Mouse (Mus musculus): ENCODE results near the gene Ifitm6. TPM values are rescaled to one million over a fixed set of nuclear protein-coding genes. Genes with fewer than 3 reads are reported as not detected.

The Ifitm6 gene
- polyA plus RNA-seq, 1 experiment from 2014 or later, result not detected

GRCm38 (mm10) chr7:141048226-141049218, 30.8 kb upstream of the Ifitm6 start:
- H3K27ac ChIP-seq (ENCODE audit: low read depth, low read length), result no peak overlapping the region

GRCm38 (mm10) chr7:141047581-141048225, 30.0 kb upstream of the Ifitm6 start:
- ATAC-seq (ENCODE audit: low FRiP score), result peak; percentile 81
- Histone ChIP-seq H3K36me3 (ENCODE audit: control insufficient read depth, insufficient read depth, low read length) (no peaks in the 10 kb centered on the region), H3K4me1 (ENCODE audit: control insufficient read depth, insufficient read depth, low read length) (peaks cover 4% of the 10 kb centered on the region; the same call in 1 of the 2 replicates), H3K9me3 (ENCODE audit: control insufficient read depth, low read length) (no peaks in the 10 kb centered on the region), H3K9ac (ENCODE audit: low read length) (peak overlapping the region; percentile 48), H3K27ac (ENCODE audit: low read depth, low read length) (no peak overlapping the region), H3K4me2 (peak overlapping the region; percentile 76), H3K4me3 (ENCODE audit: low read depth, low read length) (peak overlapping the region; percentile 29), H3K27me3 (ENCODE audit: control insufficient read depth, insufficient read depth, low read length) (no peaks in the 10 kb centered on the region)
- WGBS, result 4% methylated on average over 15 of the region's 19 CpGs
- DNase-seq (ENCODE audit: low spot score, missing footprints), result peak; percentile 95

More at GRCm38 (mm10) chr7:141048226-141049218, 30.8 kb upstream of the Ifitm6 start:
- H3K4me3 ChIP-seq (ENCODE audit: low read depth, low read length), result peak overlapping the region; percentile 29
- peak overlapping the region; percentile 76 for H3K4me2 ChIP-seq
- H3K9ac ChIP-seq (ENCODE audit: low read length), result peak overlapping the region; percentile 48
- 11% methylated on average over 21 of the region's 21 CpGs for WGBS
- H3K27me3 ChIP-seq (ENCODE audit: control insufficient read depth, insufficient read depth, low read length), result no peaks in the 10 kb centered on the region
- peak; percentile 88 for ATAC-seq (ENCODE audit: low FRiP score)
- DNase-seq (ENCODE audit: low spot score, missing footprints), result peak; percentile 99
- H3K36me3 ChIP-seq (ENCODE audit: control insufficient read depth, insufficient read depth, low read length), result no peaks in the 10 kb centered on the region
- no peaks in the 10 kb centered on the region for H3K9me3 ChIP-seq (ENCODE audit: control insufficient read depth, low read length)
- peaks cover 4% of the 10 kb centered on the region; the same call in 1 of the 2 replicates for H3K4me1 ChIP-seq (ENCODE audit: control insufficient read depth, insufficient read depth, low read length)

DNA sequence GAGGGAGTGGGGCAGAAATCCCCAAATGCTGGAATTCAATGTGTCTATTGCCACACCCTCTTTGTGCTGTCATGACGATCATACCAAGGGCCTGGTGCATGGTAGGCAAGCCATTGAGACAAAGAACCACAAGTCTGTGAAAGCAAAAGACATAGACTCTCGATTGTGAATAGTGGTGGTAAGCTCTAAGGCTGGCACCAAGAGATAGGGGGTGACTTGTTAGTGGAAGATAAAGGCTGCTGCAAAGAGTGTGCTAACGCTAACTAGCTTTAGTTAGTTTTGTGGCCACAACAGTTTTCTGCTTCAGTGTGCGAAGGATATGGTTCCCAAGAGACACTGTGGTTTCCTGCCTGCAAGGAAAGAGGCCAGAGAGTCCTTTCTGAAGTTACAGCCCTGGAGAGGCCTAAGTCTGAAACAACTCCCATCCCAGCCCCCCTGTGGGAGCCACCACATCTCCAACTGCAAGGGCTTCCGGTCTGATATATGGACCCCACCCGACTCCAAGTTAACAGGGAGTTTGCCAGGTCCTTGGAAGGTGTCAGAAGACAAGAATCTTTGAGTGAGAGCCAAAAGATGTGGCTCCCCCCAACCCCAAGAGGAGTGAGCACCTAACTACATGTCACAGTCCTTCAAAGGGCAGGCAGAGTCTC, 29.3 kb upstream of the Ifitm6 start:
- no peaks in the 10 kb centered on the region for H3K9me3 ChIP-seq (ENCODE audit: control insufficient read depth, low read length)
- peaks cover 4% of the 10 kb centered on the region; the same call in 1 of the 2 replicates for H3K4me1 ChIP-seq (ENCODE audit: control insufficient read depth, insufficient read depth, low read length)
- DNase-seq (ENCODE audit: low spot score, missing footprints) (no peak), ATAC-seq (ENCODE audit: low FRiP score) (no peak)
- H3K9ac ChIP-seq (ENCODE audit: low read length), result no peak overlapping the region
- H3K4me2 ChIP-seq, result no peak overlapping the region
- H3K36me3 ChIP-seq (ENCODE audit: control insufficient read depth, insufficient read depth, low read length), result no peaks in the 10 kb centered on the region
- H3K27me3 ChIP-seq (ENCODE audit: control insufficient read depth, insufficient read depth, low read length), result no peaks in the 10 kb centered on the region
- H3K27ac ChIP-seq (ENCODE audit: low read depth, low read length), result no peak overlapping the region
- whole genome bisulfite sequencing, result 77% methylated on average over 6 of the region's 6 CpGs
- no peak overlapping the region for H3K4me3 ChIP-seq (ENCODE audit: low read depth, low read length)

DNA sequence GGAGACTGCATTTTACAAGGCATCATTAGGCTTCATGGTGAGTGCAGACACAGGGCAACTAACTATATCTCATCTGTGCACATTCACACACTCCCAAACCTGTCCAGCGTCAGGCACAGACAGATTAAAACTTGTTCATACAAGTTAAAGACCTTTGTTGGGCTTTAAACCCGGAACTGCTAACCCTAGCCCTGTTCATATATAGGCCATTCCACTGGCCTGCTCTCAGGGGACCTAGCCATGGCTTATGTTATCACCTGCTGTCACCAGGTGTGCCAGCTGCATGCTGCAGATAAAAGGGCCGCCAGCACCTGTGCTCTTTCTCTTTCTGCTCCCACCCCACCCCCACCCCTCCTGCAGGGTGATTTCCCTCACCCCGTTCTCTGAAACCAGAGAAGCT, 24.8 kb upstream of the Ifitm6 start:
- no peak overlapping the region for H3K9ac ChIP-seq (ENCODE audit: low read length)
- 62% methylated on average over 4 of the region's 4 CpGs for whole genome bisulfite sequencing
- H3K4me2 ChIP-seq, result no peak overlapping the region
- DNase-seq (ENCODE audit: low spot score, missing footprints) (no peak), ATAC-seq (ENCODE audit: low FRiP score) (no peak)
- no peak overlapping the region for H3K4me3 ChIP-seq (ENCODE audit: low read depth, low read length)
- H3K36me3 ChIP-seq (ENCODE audit: control insufficient read depth, insufficient read depth, low read length), result no peaks in the 10 kb centered on the region
- H3K27ac ChIP-seq (ENCODE audit: low read depth, low read length), result no peak overlapping the region
- H3K9me3 ChIP-seq (ENCODE audit: control insufficient read depth, low read length), result no peaks in the 10 kb centered on the region
- no peaks in the 10 kb centered on the region for H3K4me1 ChIP-seq (ENCODE audit: control insufficient read depth, insufficient read depth, low read length)
- no peaks in the 10 kb centered on the region for H3K27me3 ChIP-seq (ENCODE audit: control insufficient read depth, insufficient read depth, low read length)

GRCm38 (mm10) chr7:141041661-141042060, 23.9 kb upstream of the Ifitm6 start:
- WGBS, result 46% methylated on average over 5 of the region's 5 CpGs
- Histone ChIP-seq H3K4me2 (no peak overlapping the region), H3K27ac (ENCODE audit: low read depth, low read length) (no peak overlapping the region), H3K9me3 (ENCODE audit: control insufficient read depth, low read length) (no peaks in the 10 kb centered on the region), H3K9ac (ENCODE audit: low read length) (no peak overlapping the region), H3K4me1 (ENCODE audit: control insufficient read depth, insufficient read depth, low read length) (no peaks in the 10 kb centered on the region), H3K36me3 (ENCODE audit: control insufficient read depth, insufficient read depth, low read length) (no peaks in the 10 kb centered on the region), H3K27me3 (ENCODE audit: control insufficient read depth, insufficient read depth, low read length) (no peaks in the 10 kb centered on the region), H3K4me3 (ENCODE audit: low read depth, low read length) (no peak overlapping the region)
- DNase-seq (ENCODE audit: low spot score, missing footprints), result no peak
- no peak for ATAC-seq (ENCODE audit: low FRiP score)

DNA sequence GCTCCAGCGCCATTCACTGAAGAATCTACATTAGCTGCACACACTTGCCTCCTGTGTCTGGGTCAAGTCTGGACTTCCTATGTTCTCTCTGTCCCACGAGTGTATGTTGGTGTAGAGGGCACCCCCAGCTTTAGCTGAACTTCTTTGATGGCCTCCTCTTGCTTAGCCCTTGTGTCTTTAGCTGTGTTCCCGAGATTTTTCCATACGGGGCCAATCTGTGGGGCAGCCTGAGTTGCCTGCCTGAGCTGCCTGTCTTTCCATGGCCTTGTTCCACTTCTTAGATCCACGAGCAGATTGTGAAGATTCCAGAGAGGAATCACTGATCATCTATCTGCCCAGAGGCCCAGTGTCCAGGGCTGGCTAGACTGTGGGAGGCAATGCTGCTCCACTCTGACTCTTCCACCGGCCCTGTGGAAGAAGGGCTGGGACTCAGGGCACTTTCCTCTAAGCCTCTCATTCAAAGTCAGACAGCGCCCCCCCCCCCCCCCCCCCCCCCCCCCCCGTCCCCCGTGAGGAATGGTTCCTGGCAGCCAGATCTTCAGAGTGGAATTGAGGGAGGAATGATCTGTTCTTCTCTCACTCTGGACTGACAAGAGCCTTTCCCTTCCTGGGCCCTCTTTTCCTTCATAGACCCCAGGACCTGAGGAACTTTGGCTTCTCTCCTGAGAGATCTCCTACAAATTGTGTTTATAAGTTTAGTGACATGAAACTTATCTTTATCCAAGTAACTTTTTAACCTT, 23.3 kb upstream of the Ifitm6 start:
- no peak overlapping the region; the same call in 1 of the 2 replicates for H3K27ac ChIP-seq (ENCODE audit: low read depth, low read length)
- H3K4me3 ChIP-seq (ENCODE audit: low read depth, low read length), result no peak overlapping the region
- H3K36me3 ChIP-seq (ENCODE audit: control insufficient read depth, insufficient read depth, low read length), result no peaks in the 10 kb centered on the region
- no peaks in the 10 kb centered on the region for H3K4me1 ChIP-seq (ENCODE audit: control insufficient read depth, insufficient read depth, low read length)
- WGBS, result 45% methylated on average over 6 of the region's 9 CpGs
- H3K9me3 ChIP-seq (ENCODE audit: control insufficient read depth, low read length), result no peaks in the 10 kb centered on the region
- H3K4me2 ChIP-seq, result no peak overlapping the region
- DNase-seq (ENCODE audit: low spot score, missing footprints), result peak; percentile 90
- H3K27me3 ChIP-seq (ENCODE audit: control insufficient read depth, insufficient read depth, low read length), result no peaks in the 10 kb centered on the region
- no peak overlapping the region for H3K9ac ChIP-seq (ENCODE audit: low read length)
- ATAC-seq (ENCODE audit: low FRiP score), result peak; percentile 42; the same call in 1 of the 2 replicates

GRCm38 (mm10) chr7:141039386-141040107, 21.8 kb upstream of the Ifitm6 start:
- Histone ChIP-seq H3K4me3 (ENCODE audit: low read depth, low read length) (no peak overlapping the region), H3K9ac (ENCODE audit: low read length) (no peak overlapping the region), H3K9me3 (ENCODE audit: control insufficient read depth, low read length) (no peaks in the 10 kb centered on the region), H3K36me3 (ENCODE audit: control insufficient read depth, insufficient read depth, low read length) (no peaks in the 10 kb centered on the region), H3K27me3 (ENCODE audit: control insufficient read depth, insufficient read depth, low read length) (no peaks in the 10 kb centered on the region), H3K4me2 (no peak overlapping the region), H3K4me1 (ENCODE audit: control insufficient read depth, insufficient read depth, low read length) (no peaks in the 10 kb centered on the region), H3K27ac (ENCODE audit: low read depth, low read length) (no peak overlapping the region)
- no peak for ATAC-seq (ENCODE audit: low FRiP score)
- DNase-seq (ENCODE audit: low spot score, missing footprints), result peak; percentile 71
- 98% methylated on average over 4 of the region's 4 CpGs for WGBS

Measured in midbrain, embryonic 11.5 days (tissue).